1 mouse cellular context compared by ENCODE assay signal in the genomic region with DNA sequence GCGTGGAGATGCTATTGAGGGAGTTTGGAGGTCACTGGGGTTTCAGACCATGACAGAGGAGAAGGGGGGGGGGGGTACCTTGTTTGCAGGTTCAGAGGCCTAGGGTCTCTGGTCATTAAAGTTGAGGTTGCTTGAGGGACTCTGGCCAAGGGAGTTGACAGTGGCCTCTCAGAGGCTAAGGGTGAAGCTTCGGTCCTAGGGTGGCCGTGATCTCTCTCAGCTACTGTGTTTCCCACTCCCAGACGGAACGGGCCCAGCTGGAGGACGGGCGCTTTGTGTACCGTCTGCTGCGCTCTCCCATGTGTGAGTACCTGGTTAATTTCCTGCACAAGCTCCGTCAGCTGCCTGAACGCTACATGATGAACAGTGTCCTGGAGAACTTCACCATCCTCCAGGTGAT.
TF ChIP-seq lines count a peak whose summit lies in the region.

No protein-coding gene starts in this region.

TF ChIP-seq in MEL, 35 proteins besides CTCF, POLR2A, EP300 and RAD21:
- TF ChIP-seq TBP (IDR thresholded peaks at IDR 0.05; ENCODE audit: low read depth, low read length) (no peak), POLR2AphosphoS2 (IDR thresholded peaks at IDR 0.05; ENCODE audit: low read length) (peak; percentile 22; the same call in 1 of the 2 replicates), E2F4 (IDR thresholded peaks at IDR 0.05; ENCODE audit: borderline replicate concordance, low read depth, low read length) (no peak)
